Mouse (Mus musculus) heart, adult 18-20 months (tissue): Measurements from ENCODE around the gene Rad9a. TPM values are rescaled to one million over a fixed set of nuclear protein-coding genes. Genes with fewer than 3 reads are reported as not detected.
A peak's percentile ranks its signal among the peaks of the same experiment; 100 is the strongest.
"Not testable (repeated sequence)": the region's sequence is repeated elsewhere in the genome, so short reads cannot be mapped to it uniquely, and the experiment has no call there.

Source experiments
- DNase-seq, 2 experiments: peaks; one replicate each; pipeline ENCODE4 v3.0.0; 2021 to 2022; ENCODE audit warnings: mixed read lengths in 1 of 2
- long read RNA-seq, 2 experiments: library from polyadenylated mRNA; stranded (forward); transcript quantifications; one replicate each; pipeline ENCODE4 v2.0.0; 2021
- total RNA-seq, 2 experiments: library from RNA; stranded (reverse); gene quantifications; 2 replicates each; pipeline ENCODE4 v1.2.3; 2021

The Rad9a gene
- 1 to 10 TPM; 4.5 to 4.8 TPM for total RNA-seq
- long read RNA-seq, experiment 1, partial matches to known transcripts = 1 of 3 reads
- long read RNA-seq, experiment 1, other reads (novel, unspliced or antisense) = 0 of 3 reads
- long read RNA-seq, experiment 2, partial matches to known transcripts = 0 of 1 reads
- long read RNA-seq, experiment 2, other reads (novel, unspliced or antisense) = 0 of 1 reads

GRCm38 (mm10) chr19:4201291-4201909 lies at the start of gene Rad9a:
Rad9a (minus strand) TSS chr19:4201662.
- peak; percentile 98 for DNase-seq

DNA sequence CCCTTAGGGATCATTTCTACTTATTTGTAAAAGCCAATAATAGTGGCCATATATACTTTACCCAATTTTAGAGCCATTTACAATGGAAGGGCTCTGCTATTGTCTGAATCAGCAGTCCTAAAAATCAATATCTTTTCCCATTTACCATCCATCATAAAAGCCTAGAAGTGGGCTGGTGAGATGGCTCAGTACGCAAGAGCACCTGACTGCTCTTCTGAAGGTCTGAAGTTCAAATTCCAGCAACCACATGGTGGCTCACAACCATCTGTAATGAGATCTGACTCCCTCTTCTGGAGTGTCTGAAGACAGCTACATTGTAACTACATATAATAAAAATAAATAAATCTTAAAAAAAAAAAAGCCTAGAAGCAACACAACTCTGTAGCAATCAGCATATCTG lies 47.2 kb upstream of the Rad9a start:
- DNase-seq = not testable (repeated sequence)

- no peak for DNase-seq
These were observed 45.5 kb upstream of the Rad9a start for GRCm38 (mm10) chr19:4247010-4247409.

DNA sequence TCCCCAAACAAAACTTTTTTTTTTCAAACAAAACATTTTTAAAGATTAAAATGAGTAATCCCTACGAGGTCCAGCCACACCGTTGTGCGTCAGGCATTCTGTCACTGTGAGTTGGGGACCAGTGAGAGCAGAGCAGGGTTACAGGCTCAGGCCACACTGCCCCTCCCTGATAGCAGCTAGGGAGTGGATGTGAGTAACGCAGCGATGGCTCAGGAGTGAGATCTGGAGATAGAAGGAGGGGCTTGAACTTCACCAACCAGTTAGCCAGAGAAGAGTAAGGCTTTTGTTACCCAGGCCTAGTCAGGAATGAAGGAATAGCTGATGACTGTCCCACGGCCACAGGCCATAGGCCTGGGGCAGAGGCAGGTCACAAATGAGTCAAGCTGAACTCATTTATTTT lies 43.3 kb upstream of the Rad9a start:
- DNase-seq = no peak

- no peak for DNase-seq
These were observed 41.0 kb upstream of the Rad9a start for GRCm38 (mm10) chr19:4242416-4242815.

DNA sequence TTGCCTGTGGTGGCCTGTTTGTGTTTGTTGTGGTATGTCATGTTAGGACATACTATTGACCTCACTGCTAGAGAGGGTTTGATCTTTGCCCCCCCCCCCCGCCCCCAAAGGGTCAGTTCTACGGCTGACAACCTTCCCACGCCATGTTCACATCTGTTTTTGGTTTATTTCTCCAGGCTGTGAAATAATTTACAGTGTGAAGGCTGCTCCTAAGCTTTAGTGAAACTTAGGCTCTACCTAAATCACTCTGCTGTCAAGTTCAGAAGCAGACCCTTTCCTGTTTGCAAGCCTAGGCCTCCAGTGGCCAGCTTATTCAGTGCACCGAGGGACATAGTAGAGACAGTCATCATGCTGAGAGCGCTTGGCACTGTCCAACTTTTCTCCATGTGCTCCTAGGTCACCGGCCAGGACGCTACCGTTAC lies 38.8 kb upstream of the Rad9a start:
- no peak for DNase-seq

- no peak for DNase-seq
These were observed 33.1 kb upstream of the Rad9a start for GRCm38 (mm10) chr19:4234548-4234947.

DNA sequence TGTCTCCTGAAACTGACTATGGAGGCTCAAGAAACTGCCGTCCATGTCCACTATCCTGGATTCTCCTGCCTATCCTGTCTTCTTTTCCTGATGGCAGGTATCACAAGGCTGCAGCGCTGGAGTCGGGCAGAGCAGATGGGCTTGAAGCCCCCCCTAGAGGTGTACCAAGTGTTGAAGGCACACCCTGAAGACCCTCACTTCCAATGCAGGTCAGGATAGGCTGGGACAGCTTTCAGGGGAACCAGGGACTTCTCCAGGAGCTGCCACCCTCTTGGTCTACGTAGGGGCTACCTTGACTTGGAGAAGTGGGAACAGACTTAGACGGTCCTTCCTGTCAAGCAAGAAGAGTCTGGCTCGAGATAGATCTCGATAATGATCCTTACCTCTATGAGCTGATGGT lies 31.2 kb upstream of the Rad9a start:
- DNase-seq = no peak

GRCm38 (mm10) chr19:4232186-4232572 lies 30.7 kb upstream of the Rad9a start:
- peak in 1 of 2 experiments; percentile 74 for DNase-seq

DNA sequence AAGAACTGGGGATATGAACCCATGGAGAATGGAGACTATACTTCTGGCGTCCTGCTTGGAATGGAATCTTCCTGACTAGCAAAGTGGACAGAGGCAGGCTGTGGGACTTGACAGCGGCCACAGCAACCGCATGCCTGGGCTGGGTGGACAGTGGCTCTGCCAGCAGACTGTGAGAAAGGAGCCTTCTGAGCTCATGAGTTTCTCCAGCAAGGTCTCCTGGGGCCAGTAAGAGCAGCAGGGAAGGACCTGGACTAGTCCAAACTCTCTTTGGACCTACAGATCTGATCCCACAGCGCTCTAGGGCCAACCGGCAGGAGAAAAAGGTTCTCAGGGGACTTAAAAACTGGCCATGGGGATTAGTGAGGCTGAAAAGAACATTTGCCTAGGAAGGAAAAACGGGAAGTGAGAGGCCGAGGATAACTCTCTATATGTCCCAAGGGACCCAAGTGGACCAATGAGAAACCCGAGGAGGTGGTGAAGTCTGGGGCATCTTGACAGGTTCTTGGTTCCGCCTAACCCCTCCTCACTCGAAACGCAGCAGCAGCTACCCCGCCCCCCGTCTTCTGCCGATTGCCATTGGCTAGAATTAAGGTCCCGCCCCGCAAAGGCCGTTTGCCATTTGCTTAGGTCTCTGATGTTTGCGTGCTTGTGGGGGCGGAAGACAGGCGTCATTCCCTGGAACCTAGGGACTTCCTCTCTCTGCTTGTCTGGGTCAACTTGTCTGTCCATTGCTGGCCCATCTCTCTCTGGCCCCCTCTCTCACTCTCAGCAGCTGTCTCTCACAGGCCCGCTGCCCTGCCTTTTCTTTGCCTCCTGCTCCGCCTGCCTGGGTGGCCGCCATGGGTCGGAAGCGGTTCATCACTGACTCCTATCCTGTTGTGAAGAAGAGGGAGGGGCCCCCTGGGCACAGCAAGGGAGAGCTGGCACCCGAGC lies 30.1 kb upstream of the Rad9a start, which contains the start of gene Pold4:
Gene Pold4, plus strand, starts transcription at position 647 of the 933 bp plus-strand sequence.
- DNase-seq = peak; percentile 99

DNA sequence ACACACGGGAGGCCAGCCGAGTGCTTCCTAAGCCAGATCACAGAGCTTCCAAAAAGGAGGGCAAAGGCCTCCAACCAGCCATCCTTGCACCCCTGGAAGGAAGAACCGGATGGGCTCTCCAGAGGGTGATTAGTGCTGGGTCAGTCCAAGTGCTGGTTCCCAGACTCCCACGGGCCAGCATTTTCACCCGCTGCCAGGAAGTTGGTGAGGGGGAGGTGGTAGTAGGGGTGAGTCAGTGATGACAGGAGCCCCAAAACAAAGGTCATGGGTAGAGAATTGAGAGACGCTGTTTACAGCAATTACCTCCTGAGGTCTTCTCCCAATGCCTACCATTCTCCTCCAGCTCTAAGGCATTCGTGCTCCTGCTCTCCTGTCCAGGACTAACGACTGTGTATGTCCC lies 29.0 kb upstream of the Rad9a start:
- DNase-seq = peak; percentile 37 to 45

DNA sequence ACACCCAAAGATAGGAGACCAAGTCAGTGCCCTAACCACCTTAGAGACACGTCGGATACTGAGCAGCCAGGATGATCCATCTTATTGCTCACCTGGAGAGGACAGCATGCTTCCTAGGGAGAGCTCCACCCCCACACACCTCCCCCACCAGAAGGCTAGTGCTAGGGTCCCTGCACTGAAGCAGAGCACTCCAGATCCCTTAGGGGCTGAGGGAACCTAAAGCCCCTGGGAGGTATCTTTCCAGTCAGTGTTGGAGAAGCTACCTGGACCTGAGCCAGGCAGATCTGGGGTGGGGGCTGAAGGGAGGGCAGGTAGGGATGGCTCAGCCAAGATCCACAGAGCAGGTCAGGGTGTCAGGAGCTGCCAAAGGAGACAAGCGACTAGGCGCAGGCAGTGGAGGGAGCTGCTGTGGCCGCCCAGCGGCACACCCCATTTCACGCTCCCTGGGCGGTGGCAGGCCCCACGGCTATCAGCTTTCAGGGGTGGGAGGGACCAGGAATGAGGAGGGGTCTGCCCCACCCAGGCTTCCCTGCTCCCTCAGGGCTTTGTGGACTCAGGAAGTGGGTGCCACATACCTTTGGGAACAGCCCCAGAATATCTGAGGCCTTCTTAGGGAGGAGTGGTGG lies 28.1 kb upstream of the Rad9a start:
- DNase-seq = no peak

DNA sequence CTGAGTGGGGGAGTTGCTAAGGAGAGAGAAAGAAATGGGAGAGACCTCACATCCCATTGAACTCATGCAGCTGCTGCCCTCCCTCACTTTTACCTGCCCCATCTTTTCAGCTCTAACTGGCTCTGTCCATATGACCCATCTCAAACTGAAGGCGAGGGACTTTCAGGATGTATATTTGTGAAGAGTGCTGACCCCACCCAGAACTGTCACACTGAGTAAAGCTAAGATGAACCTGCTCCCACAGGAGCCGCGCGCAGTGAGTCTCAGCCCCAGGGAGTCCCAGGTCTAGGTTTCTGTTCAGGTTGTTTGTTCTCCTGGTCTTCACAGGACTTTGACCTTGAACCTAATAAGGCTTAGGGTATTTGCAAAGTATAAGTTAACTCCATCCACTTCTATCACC lies 27.4 kb upstream of the Rad9a start:
- no peak for DNase-seq

DNA sequence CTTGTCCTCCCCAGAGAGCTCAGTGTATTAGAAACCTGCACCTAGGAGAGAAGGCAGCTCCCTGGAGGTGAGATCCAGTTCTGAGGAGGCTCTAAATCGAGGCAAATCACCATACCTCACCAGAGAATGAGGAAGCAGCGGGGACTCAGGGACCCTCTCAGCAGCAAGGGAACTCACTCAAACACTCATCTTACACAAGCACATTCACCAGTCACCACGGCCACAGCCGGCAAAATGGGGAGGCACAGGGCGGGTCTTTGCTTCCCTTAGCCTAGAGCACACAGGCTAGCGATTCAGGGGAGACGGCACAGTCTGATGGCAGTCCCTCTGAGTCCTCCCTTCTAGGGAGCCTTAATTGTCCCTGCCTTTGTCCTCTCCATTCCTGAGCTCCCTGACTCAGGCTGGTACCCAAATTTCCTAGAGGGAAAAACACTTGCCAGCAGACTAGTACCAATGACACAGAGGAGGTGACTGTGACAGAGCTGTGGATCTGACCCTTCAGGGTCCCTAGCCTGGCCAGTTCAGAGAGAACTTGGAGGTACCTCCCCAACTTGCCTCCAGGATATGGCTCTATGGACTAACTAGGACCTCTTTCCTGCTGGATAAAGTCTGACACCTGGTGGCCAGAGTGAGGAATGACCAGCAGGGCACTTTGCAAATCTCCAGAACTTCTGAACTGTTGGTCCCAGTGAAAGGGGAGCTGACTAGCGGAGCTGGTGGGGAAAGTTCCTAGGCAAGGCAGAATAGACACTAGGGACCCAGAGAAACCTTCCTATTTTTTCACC lies 26.6 kb upstream of the Rad9a start:
- DNase-seq = peak; percentile 84 to 89

- DNase-seq = no peak
These were observed 26.0 kb upstream of the Rad9a start for GRCm38 (mm10) chr19:4227446-4227845.

DNA sequence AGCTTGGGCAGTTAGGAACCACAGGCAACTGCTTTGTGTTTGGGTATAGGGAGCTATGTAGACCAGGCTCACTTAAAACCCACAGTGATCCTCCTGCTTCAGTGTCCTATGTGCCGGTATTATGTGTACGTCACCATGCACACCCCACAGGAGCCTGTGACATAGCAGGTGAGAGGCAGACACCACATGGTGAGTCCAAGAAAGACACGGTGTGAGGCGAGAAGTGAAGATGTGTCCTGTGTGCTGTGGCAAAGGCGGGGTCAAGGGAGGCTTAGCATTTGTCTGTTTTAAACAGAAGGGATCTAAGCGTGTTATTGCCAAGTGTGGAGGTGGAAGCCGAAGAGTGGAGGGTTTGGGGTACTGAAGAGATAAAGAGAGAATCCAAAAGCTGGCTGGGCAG lies 25.3 kb upstream of the Rad9a start:
- no peak for DNase-seq

DNA sequence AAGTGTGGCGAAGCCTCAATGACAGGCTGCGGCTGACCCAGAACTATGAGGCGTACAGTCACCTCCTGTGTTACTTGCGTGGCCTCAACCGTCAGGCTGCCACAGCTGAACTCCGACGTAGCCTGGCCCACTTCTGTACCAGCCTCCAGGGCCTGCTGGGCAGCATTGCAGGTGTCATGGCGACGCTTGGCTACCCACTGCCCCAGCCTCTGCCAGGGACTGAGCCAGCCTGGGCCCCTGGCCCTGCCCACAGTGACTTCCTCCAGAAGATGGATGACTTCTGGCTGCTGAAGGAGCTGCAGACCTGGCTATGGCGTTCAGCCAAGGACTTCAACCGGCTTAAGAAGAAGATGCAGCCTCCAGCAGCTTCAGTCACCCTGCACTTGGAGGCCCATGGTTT lies 20.7 kb upstream of the Rad9a start:
- DNase-seq = no peak

DNA sequence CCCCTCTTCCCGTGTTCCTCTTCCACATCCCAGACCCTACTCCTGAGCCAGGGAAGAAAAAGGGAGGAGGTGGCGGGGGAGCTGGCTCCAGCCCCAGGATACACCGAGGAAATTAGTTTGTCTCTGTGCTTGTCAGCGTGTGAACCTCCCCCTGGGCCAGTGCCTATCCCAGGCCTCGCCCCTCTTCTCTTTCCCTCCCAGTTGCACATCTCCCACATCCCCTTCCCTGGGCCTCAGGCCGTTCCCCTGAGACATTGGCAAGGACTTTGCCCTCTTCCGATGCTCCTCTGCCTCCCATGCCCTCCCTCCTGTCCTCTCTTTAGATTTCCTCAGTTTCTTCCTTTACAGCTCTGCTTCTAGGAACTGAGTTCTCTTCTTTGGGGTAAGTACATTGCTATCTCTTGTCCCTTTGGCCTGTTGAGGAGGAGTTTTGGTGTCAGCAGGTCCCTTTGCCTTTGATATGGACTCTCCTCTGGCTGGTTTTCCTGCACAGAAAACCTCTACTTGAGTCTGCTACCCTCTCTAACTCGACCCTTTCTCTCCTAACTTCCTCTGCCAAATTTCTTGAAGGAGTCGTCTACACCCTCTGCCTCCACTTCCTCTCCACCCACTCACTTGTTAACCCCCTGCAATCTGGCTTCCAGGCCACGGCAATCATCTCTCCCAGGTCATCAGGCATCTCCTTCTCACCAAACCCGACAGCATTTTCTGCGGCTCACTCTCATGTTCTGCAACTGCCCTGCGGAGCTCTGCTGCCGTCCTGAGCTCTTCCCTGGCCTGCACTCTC lies 19.7 kb upstream of the Rad9a start:
- peak in 1 of 2 experiments; percentile 43 for DNase-seq

GRCm38 (mm10) chr19:4220416-4220815 lies 19.0 kb upstream of the Rad9a start:
- DNase-seq = no peak

- DNase-seq = no peak
These were observed 18.5 kb upstream of the Rad9a start for GRCm38 (mm10) chr19:4219943-4220342.

DNA sequence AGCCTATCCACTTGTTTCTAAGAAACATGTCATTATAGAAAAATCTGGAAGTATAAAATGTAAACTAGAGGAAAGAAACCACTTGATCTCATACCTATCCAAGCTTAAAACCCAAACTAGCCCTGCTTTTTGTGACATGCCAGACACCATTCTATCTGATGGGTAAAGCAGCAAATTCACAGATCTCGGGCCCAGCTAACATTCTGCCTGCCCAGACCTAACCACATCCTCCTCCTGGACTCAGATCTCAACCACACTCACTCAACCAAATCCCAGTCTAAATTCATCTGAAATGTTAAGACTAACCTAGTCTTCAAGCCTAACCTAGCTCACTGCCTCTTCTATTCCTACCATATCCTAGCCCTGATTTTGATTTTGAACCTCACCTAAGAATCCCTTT lies 17.3 kb upstream of the Rad9a start:
- no peak for DNase-seq
